ENCODE assay signal across 10 mouse cellular contexts in genomic region chr1:88318531-88319060, GRCm38 (mm10). TPM values are rescaled to one million over a fixed set of nuclear protein-coding genes. Genes with fewer than 3 reads are reported as not detected.
DNase-seq lines count a peak whose midpoint lies in the region; ATAC-seq and TF ChIP-seq lines count a peak whose summit lies in the region.
"Had no signal": no experiment of that assay in that cellular context is flagged by ENCODE, and none has a peak within 500 bp of the region (broad histone marks: within the 10 kb centered on the region; RNA-seq: fewer than 3 reads in every experiment).

No protein-coding gene starts in this region.

- WGBS in midbrain, embryonic 10.5 days = 76% methylated on average over 6 of the region's 6 CpGs
- 76% methylated on average over 6 of the region's 6 CpGs for WGBS in midbrain, embryonic 13.5 days
- WGBS in lung, embryonic 14.5 days = 68% methylated on average over 6 of the region's 6 CpGs

- no peaks in the 10 kb centered on the region for H3K36me3 ChIP-seq in midbrain, embryonic 10.5 days
- H3K36me3 ChIP-seq in midbrain, embryonic 13.5 days = no peaks in the 10 kb centered on the region
- no peaks in the 10 kb centered on the region for H3K36me3 ChIP-seq in lung, embryonic 14.5 days (ENCODE audit: insufficient read depth)
- no peaks in the 10 kb centered on the region for H3K36me3 ChIP-seq in splenic B cell, adult 2 months (ENCODE audit: control insufficient read depth, insufficient read depth, low read length, poor library complexity, severe bottlenecking)
- H3K36me3 ChIP-seq: heart, embryonic 15.5 days had no signal

- DNase-seq in adrenal gland, adult 2 months = peak; percentile 58
- no peak for DNase-seq in adrenal gland, adult 8-10 months
- peak; percentile 56 for DNase-seq in midbrain, embryonic 10.5 days (ENCODE audit: low spot score)
- DNase-seq in c-Kit-positive CD71-positive TER-119-positive erythroid progenitor cells, embryonic 14.5 days (ENCODE audit: low spot score) = peak; percentile 44
- DNase-seq in lung, embryonic 14.5 days = peak; percentile 82
- peak; percentile 68 for DNase-seq in splenic B cell, adult 2 months (ENCODE audit: low read depth, low spot score)

- no peak for ATAC-seq in midbrain, embryonic 13.5 days
- peak; percentile 47; the same call in 1 of the 2 replicates for ATAC-seq in frontal cortex, adult (ENCODE audit: low TSS enrichment)
- ATAC-seq in lung, embryonic 14.5 days (ENCODE audit: insufficient read depth) = no peak

- H3K4me1 ChIP-seq in midbrain, embryonic 10.5 days = 0 out of 2 replicates have a peak, but pooled peaks cover 2% of the 10 kb centered on the region
- H3K4me1 ChIP-seq in midbrain, embryonic 13.5 days (replicated peaks) = no peaks in the 10 kb centered on the region
- H3K4me1 ChIP-seq in lung, embryonic 14.5 days (ENCODE audit: insufficient read depth) = no peaks in the 10 kb centered on the region
- H3K4me1 ChIP-seq: heart, embryonic 15.5 days; megakaryocyte, embryonic 14.5 days had no signal

- no peak overlapping the region for H3K9ac ChIP-seq in midbrain, embryonic 13.5 days (replicated peaks)
- no peak overlapping the region for H3K9ac ChIP-seq in lung, embryonic 14.5 days
- H3K9ac ChIP-seq: heart, embryonic 15.5 days had no signal

- peak; percentile 84 for TF ChIP-seq CTCF in lung, embryonic 14.5 days (IDR thresholded peaks at IDR 0.05; ENCODE audit: low read depth)

- no peaks in the 10 kb centered on the region for H3K27me3 ChIP-seq in midbrain, embryonic 10.5 days (ENCODE audit: low read depth, poor library complexity, severe bottlenecking)
- no peaks in the 10 kb centered on the region for H3K27me3 ChIP-seq in midbrain, embryonic 13.5 days
- H3K27me3 ChIP-seq in lung, embryonic 14.5 days (ENCODE audit: insufficient read depth, low read length) = no peaks in the 10 kb centered on the region
- no peaks in the 10 kb centered on the region for H3K27me3 ChIP-seq in splenic B cell, adult 2 months (ENCODE audit: control insufficient read depth, insufficient read depth, low read length, poor library complexity, severe bottlenecking)
- H3K27me3 ChIP-seq: heart, embryonic 15.5 days had no signal

- no peak overlapping the region for H3K4me2 ChIP-seq in midbrain, embryonic 13.5 days (replicated peaks)
- H3K4me2 ChIP-seq in lung, embryonic 14.5 days = no peak overlapping the region
- H3K4me2 ChIP-seq: heart, embryonic 15.5 days had no signal

- no peak overlapping the region for H3K27ac ChIP-seq in midbrain, embryonic 10.5 days (replicated peaks)
- H3K27ac ChIP-seq in midbrain, embryonic 13.5 days = no peak overlapping the region
- no peak overlapping the region for H3K27ac ChIP-seq in lung, embryonic 14.5 days (ENCODE audit: low read depth)
- H3K27ac ChIP-seq: heart, embryonic 15.5 days had no signal

- no peak overlapping the region for H3K4me3 ChIP-seq in midbrain, embryonic 10.5 days
- no peak overlapping the region for H3K4me3 ChIP-seq in midbrain, embryonic 13.5 days (replicated peaks)
- H3K4me3 ChIP-seq in lung, embryonic 14.5 days (ENCODE audit: low read depth, low read length) = no peak overlapping the region
- H3K4me3 ChIP-seq: heart, embryonic 15.5 days; megakaryocyte, embryonic 14.5 days had no signal

- no peaks in the 10 kb centered on the region for H3K9me3 ChIP-seq in midbrain, embryonic 10.5 days (replicated peaks)
- no peaks in the 10 kb centered on the region for H3K9me3 ChIP-seq in midbrain, embryonic 13.5 days
- H3K9me3 ChIP-seq in lung, embryonic 14.5 days (ENCODE audit: low read depth, low read length) = no peaks in the 10 kb centered on the region
- H3K9me3 ChIP-seq: heart, embryonic 15.5 days; megakaryocyte, embryonic 14.5 days had no signal

RNA-seq across cellular contexts. Expression of gene Trpm8, which starts 41.1 kb away (rescaled TPM):
- total RNA-seq in adrenal gland, adult 2 months (2021) = not detected
- polyA plus RNA-seq in adrenal gland, adult 2 months (2012; rRNA removed) = not detected in 2 replicates
- total RNA-seq in adrenal gland, adult 8-10 months (2022) = not detected
- not detected in 2 replicates for polyA plus RNA-seq in midbrain, embryonic 10.5 days (2016; fragmentation: Nextera tagmentation; extraction: Ambion mirVana)
- 0.04 TPM in 1 of 2 replicates, not detected in the other for polyA plus RNA-seq in midbrain, embryonic 13.5 days (2015; fragmentation: Nextera tagmentation; extraction: Ambion mirVana)
- polyA plus RNA-seq in lung, embryonic 14.5 days (2014; fragmentation: Nextera tagmentation; extraction: Ambion mirVana) = 0.18 TPM in 1 of 2 replicates, not detected in the other
- polyA plus RNA-seq: heart, embryonic 15.5 days had no signal

RNA-seq across cellular contexts. Expression of gene Hjurp, which starts 41.2 kb away (rescaled TPM):
- total RNA-seq in adrenal gland, adult 2 months (2021) = 10 to 100 TPM; 24.7 to 25.5 TPM
- 13.6 and 17.5 TPM in 2 replicates for polyA plus RNA-seq in adrenal gland, adult 2 months (2012; rRNA removed)
- 10 to 100 TPM; 33.0 to 55.0 (median 43.2) TPM for total RNA-seq in adrenal gland, adult 8-10 months (2022)
- polyA plus RNA-seq in midbrain, embryonic 10.5 days (2016; fragmentation: Nextera tagmentation; extraction: Ambion mirVana) = 213 and 222 TPM in 2 replicates
- 107 and 110 TPM in 2 replicates for polyA plus RNA-seq in midbrain, embryonic 13.5 days (2015; fragmentation: Nextera tagmentation; extraction: Ambion mirVana)
- polyA plus RNA-seq in lung, embryonic 14.5 days (2014; fragmentation: Nextera tagmentation; extraction: Ambion mirVana) = 215 and 225 TPM in 2 replicates
